Mouse (Mus musculus): ENCODE measurements around the gene Ltb.
"Not testable (repeated sequence)": the region's sequence is repeated elsewhere in the genome, so short reads cannot be mapped to it uniquely, and the experiment has no call there.

The Ltb gene

DNA sequence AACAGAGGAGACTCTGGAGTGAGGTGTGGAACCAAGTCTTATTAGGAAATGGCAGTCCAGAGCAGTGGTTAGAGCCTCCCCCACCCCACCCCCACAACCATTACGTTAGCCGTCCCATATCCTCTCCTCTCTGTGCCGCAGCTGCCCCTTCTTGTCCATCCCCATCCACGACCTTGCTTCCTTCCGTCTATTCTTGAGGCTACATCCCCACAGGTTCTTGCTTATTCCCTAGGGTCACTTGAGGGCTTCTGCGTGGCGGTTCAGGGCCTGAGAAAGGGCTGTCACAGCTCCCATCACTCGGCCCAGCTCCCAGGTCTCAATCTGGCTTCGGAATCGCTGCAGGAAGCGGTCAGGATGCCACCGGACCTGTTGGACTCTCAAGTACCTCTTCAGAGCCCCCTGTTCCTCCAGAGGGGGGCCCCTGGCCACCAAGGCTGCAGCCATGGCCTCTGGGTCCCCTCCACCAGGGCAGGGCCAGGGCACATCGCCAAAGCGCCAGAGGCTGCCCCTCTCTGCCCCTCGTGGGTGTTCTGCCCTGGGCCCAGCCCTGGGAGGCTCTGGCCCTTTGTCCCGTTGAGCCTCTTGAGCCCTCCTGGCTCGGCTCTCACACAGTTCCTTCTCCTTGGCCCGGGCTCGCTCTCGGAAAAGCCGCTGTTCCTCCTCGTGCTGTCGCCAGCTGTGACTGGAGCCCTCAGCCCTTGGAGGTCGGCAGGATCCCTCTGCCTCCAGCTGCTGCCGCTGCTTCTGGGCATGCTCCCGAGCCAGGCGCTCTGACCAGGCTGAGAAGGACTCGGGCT is 26.1 kb downstream of the Ltb start, which contains the start of gene Gm16181:
Gene Gm16181, plus strand, starts transcription at position 679 of the 797 bp plus-strand sequence.
- no peak for DNase-seq (ENCODE audit: extremely low spot score, low read depth, low spot score)

DNA sequence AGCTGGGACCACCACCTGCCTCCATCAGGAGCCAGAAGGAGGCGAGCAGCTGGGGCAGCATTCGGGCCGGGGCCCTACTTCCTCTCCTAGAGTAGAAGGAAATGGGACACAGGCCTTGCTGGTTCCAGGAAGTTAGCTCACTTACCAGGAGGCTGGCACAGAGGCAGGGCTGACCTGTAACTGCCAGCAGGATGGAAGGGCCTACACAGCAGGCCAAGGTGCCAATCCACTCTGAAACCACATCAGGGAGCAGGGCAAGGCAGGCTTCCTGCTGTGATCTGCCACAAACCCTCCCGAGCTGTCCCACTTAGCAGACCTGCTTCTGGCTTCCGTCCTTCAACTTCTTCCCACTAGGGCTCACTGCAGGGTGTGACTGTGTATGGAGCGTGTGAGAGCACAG is 28.1 kb downstream of the Ltb start:
- no peak for DNase-seq (ENCODE audit: extremely low spot score, low read depth, low spot score)

DNA sequence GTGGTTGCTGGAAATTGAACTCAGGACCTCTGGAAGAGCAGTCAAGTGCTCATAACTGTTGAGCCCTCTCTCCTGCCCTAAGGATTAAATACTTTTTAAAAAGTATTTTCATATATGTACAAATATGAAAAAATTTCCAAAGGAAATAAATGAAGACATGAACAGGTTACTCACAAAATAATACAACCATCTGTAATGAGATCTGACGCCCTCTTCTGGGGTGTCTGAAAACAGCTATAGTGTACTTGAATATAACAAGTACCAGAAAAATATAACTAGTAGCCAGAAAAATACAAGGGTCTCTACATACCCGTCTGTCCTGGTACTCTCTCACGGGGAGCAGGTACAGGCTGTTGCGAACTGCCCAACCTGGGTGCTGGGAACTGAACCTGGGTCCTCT is 30.4 kb downstream of the Ltb start:
- DNase-seq (ENCODE audit: extremely low spot score, low read depth, low spot score), result no peak

DNA sequence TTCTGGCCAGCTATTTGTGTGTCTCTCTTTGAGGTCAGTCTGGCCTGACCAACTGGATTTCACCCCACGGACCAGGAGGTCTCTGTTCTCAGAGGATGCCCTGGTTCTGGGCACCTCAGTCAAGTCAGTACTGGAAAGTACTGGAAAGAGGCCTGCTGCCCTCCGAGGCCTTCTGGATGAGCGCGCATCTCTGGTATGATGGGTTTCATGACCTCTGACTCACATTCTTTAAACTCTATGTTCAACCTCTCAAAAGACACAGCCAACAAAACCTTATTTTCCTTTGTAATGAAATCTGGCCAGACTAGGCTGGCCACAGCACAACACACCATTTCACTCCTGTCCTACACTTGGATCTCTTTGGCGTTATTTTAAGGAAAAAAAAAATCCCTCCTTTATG is 31.2 kb downstream of the Ltb start:
- no peak for DNase-seq (ENCODE audit: extremely low spot score, low read depth, low spot score)

DNA sequence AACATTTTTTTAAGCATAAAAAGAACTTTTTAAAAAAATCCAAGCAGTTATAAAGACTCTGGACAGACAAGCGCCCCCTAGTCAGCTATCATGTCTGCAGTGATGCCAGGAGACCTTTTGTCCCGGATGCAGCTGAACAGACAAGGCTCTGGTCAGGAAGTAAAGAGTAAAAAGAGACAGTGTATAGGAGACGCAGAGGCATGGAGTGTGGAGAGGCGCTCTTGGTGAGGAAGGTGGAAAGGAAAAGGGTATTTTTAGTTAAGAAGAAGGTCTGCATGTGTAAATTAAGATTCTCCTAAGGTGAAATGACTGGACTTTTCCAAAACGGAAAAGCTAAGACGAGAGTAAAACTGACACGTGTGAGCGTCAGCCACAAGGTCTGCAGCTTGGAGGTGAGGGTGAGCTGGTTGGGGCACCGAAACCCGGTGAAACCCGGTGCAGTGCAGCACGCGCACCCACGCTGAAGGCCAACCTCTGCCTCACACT is 32.4 kb downstream of the Ltb start:
- no peak for DNase-seq (ENCODE audit: extremely low spot score, low read depth, low spot score)

DNA sequence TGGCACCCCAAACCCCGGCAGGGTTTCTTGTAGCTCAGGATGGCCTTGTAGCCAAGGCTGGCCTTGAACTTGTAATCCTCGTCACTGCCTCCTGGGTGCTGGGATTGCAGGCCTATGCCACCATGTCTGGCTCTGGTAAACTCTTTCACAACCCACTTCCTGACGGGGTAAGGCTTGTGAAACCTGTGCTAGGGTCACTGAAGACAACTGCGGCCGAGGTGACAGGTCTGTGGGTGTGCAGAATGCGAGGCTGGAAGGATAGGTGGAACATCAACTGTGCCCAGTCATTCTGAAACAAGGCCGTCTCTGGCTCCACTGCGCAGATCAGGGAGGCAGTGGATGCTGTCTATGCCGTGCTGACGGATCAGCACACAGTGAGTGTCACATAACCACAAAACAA is 36.8 kb downstream of the Ltb start:
- no peak for DNase-seq (ENCODE audit: extremely low spot score, low read depth, low spot score)

DNA sequence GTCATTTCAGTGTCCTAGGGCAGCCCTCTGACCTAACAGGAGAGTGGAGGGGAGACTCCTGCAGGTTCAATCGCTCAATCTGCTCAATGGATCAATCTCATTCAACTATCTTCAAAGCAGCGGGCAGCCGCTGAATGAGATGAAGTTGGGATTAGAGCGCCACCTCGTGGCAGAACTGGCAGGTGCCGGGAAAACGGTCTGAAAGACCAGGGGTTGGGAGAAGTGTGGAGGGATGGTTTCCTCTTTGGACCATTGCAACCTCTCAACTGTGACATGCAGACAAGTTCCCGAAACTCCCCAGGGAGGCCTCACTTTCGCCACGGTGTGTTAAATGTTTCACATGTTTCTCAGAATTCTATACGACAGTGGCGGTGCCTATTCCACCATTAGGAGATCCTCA is 37.8 kb downstream of the Ltb start:
- peak; percentile 73 for DNase-seq (ENCODE audit: extremely low spot score, low read depth, low spot score)

DNA sequence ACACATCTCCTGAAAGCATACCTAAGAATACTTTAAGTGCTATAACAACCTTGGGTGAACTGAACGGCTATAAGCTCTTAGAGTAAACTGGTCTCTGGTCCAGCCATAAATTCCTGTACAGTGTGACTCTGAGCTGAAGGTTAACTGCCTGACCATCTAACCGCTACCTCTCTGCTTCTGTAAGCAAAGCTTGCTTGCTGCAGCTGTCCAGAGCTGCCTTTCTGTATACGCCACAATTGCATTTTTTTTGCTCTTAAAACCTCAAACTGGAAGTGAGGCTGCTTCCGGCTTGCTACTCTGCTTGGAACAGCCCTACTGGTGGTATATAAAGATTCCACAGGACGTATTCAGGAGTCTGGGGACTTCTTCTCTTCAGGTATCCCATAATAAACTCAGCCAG is 38.4 kb downstream of the Ltb start:
- no peak for DNase-seq (ENCODE audit: extremely low spot score, low read depth, low spot score)

DNA sequence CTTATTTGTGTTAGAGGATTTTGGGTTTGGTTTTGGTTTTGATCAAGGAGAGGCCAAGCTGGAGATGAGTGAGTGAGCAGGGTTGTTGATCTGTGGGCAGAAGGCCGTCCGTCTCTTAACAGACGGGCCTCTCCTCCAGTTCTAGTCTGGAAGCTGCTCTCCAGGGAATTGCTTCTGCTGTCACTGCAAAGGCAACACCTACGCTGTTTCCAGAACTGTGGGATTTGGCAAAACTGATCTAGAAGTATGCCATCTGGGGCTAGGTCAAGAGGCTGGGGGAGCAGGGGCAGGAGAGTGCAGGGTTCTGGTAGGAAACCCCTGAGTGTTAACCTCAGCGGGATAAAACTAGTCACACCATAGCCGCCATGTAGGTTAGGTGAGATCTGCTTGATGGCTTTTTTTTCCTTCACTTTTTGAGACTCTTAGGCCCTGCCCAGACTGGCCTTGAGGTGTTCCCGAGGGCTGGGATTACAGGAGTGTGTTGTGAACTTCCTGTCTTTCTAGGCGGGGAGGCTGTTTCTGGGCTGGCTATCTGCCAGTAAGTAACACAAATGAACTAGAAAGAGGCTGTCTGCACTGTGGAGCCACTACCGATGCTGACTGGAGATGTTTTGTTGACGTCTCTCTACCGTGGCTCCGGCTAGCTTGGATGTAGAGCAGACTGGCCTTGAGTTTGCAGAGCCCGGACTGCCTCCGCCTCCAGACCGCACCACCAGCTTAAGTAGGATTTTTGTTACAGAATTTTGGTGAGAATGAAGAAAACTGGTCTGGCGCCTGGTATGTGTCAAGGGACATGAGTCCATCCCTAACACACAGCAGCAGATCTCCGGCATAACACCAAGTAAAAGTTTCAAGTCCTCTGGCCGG is 39.1 kb downstream of the Ltb start, which contains the start of gene Atp6v1g2:
Gene Atp6v1g2, plus strand, starts transcription at position 547 of the 867 bp plus-strand sequence.
- no peak for DNase-seq (ENCODE audit: extremely low spot score, low read depth, low spot score)

DNA sequence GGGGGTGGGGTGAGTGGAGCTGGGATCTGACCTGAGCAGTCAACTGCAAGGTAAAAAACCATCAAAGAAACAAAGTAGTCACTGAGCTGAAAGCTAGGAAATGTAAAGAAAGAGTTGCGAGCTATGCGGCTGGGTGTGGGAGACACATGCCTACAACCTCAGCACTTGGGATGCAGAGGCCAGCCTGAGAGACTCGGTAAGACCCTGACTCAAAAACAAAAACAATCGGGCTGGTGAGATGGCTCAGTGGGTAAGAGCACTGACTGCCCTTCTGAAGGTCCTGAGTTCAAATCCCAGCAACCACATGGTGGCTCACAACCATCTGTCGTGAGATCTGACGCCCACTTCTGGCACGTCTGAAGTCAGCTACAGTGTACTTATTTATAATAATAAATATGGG is 39.9 kb downstream of the Ltb start:
- DNase-seq (ENCODE audit: extremely low spot score, low read depth, low spot score), result not testable (repeated sequence)

DNA sequence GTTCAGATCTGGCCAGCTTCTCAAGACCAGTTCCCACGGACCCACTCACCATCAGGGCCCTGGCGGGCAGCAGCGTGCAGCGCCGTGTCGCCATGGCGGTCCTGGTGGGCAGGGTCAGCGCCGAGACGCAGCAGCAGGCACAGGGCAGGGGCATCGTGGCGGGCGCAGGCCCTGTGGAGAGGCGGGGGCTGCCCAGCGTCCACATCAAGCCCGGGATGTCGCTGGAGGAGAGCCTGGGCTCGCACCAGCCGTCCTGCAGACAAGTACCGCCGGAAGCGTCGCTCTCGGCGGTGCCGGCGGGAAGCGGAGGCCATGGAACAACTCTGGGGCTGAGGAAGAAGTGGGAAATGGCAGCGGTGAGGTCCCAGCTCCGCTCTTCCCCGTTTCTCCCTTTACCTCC is 40.7 kb downstream of the Ltb start:
- no peak for DNase-seq (ENCODE audit: extremely low spot score, low read depth, low spot score)

DNA sequence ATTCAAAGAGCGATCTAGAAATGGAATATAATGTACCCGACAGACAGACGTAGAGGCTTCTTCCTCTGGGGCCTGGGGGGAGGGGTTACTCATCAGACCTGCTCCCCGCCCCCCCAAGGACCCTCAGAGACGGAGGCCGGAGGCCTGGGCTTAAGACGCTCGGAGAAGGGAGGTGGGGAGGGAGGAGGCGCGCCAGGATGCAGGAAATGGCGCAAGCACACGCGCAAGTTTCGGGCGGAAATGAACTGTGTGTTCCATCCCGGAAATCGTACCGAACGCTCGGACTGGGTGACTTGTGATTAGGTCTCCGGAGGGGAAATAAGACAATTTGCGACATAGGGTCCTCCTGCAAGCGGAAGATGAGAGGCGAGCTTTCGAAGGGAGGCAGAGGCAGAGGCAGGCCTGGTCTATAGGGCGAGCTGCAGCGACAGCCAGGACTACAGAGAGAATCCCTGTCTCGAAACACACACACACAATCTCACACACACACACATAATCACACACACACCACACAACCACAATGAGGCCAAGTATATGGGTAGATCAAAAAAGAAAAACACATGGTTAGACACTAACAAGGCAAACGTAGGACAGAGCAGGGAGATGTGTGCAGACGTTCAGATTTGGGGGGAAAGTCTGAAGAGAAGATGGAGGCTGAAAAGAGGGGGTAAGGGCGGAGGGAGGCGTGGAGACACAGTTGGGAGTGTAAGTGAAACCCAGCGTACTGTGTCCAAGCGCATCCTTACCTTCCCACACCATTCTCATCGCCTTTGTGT is 41.6 kb downstream of the Ltb start, which contains the start of gene Nfkbil1:
Gene Nfkbil1, minus strand, starts transcription at position 179 of the 776 bp plus-strand sequence.
- peak; percentile 77 for DNase-seq (ENCODE audit: extremely low spot score, low read depth, low spot score)

DNA sequence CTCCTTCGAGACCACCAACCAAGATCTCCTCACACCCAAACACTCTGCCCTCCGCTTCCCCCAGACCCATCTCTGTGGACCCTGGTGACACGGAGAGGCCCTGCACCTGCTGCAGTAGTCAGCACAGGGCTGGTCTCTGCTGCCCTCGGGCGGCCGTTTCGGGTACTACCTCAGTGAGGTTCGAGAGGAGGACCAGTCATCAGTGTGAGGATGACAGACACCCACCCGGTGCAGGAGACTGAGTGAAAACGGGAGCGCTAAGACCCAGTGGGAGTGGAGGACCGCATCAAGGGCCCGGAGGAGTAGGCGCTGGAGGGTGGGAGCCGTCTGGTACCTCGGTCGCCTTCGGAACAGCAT is 42.1 kb downstream of the Ltb start:
- DNase-seq (ENCODE audit: extremely low spot score, low read depth, low spot score), result peak; percentile 69

DNA sequence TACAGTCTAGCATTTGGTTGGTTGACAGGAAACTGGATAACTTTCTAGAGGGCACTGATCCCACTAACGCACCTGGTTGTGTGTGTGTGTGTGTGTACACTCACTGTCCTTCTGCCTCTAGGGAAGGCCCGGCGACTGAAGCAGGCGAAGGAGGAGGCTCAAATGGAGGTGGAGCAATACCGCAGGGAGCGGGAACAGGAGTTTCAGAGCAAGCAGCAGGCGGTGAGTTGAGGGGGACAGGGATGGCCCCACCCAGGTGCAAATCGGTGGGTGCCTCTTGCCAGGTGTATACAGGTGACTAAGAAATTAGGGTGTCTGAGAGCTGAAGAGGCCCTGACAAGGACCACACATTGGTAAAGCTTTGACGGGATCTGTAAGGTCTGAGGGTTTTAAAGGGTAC is 42.8 kb downstream of the Ltb start:
- no peak for DNase-seq (ENCODE audit: extremely low spot score, low read depth, low spot score)

DNA sequence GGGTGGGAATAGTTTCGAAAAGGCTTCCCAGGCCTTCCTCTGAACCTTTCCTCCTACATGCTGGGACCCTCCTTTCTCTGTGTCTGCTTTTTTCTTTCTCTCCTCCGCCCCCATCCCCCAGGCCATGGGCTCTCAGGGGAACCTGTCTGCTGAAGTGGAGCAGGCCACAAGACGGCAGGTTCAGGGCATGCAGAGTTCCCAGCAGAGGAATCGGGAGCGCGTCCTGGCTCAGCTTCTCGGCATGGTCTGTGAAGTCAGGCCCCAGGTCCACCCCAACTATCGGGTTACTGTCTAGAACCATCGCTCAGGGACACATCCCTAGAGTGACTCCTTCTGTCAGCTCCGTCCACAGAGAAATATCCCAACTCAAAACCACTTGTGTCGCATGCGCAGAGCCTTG is 43.3 kb downstream of the Ltb start:
- DNase-seq (ENCODE audit: extremely low spot score, low read depth, low spot score), result no peak

DNA sequence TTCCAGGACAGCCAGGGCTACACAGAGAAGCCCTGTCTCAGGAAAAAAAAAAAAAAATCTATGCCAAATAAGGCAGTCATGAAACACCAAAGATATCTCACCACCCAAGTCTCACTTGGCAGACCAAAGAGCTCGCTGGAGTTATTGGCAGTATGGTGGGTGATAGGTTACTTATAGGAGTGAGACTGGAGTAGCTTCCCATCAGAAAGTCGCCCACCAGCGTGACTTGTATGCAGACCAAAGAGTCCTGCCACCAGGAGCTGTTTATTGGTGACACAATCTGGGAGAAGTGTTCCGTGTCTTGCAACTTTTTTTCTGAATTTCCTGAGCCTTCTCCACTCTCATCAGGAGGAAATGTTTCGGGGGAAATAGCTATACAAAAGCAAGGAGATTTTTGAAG is 45.5 kb downstream of the Ltb start:
- no peak for DNase-seq (ENCODE audit: extremely low spot score, low read depth, low spot score)

DNA sequence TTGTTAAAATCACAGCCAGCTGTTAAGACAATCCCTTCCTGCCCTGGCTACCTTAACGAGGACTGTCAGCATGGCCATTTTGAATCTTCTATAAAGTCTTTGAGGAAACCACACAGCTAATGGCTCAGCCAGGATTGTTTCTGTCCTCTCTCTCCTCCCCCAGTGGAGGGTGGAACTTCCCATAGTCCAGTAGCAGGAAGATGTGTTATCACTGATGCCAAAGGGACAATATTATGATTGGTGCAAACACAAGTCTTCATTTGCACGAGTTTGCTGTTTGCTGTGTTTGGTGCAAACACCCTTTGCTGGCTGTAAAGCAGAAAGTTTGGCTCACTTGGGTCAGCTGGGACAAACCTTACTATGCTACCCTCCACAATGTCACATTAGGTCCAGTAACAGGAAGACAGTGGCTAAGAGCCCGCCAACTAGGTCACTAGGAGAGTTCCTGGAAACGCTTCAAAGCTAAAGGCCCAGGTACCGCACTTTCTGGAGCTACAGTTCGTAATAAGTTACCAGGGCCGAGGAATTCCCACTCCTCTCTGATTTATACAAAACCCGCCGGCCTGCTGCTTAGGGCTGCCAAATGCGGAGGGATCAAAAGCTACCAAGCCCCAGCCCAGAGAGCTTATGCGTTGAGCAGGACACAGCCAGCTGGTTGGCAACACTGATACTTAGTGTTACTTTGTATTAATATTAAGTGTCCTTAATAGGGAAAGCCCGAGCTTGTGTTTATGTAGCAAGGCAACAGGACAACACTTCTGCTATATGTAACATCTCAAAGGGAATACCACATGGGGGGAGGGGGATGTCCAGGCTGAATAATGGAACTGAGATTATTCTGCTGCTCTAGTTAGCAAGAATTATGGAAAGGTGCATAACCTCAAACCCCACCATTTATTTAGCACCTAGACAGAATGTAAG is 46.4 kb downstream of the Ltb start:
- DNase-seq (ENCODE audit: extremely low spot score, low read depth, low spot score), result no peak

DNA sequence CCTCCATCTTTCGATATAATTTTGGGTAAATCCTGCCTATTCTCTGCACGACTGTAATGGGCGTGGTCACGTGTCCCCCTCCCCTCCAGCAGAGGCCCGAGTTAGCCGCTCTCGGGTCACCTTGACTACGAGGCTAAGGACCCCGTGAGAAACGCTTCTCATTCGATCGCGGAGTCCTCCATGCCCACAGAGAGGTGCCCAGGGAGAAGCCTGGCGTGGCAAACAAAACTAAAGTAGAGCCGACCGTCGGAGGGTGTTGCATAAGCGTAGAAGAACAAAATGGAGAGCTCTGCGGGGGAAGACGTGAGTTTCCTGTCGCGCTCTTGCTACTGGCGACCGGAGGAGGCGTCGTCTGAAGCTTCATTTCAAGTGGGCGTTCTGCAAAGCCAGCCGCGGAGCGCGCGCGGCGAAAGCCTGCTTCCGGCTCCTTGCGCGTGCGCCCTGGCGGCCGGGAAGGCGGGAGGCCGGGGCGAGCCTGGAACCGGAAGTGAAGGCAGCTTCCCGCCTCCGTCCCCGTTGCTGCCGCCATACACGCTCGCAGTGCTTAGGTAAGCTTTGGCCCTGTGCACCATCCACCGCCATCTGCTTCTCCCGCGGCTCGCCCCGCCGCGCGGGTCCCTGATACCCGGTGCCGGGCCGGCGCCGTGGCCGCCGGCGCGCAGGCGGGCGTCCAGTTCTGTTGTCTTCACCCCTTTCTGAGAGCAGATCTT is 47.2 kb downstream of the Ltb start, which contains the start of gene Ddx39b:
Gene Ddx39b, plus strand, starts transcription at position 442 of the 710 bp plus-strand sequence.
- peak; percentile 89 for DNase-seq (ENCODE audit: extremely low spot score, low read depth, low spot score)
